Mouse (Mus musculus) sigmoid colon, adult 10 weeks (tissue): ENCODE data around the gene Olfr1250. TPM values are rescaled to one million over a fixed set of nuclear protein-coding genes. Genes with fewer than 3 reads are reported as not detected.

Experiments
- polyA plus RNA-seq: library from polyadenylated mRNA; stranded (reverse); fragments of 350-450 nt; fragmentation: Illumina TruSeq; extraction: RNeasy Lipid Tissue Mini Kit (QIAGEN cat#74804); gene quantifications from one replicate; pipeline ENCODE4 v1.2.3, GENCODE M21; 2014; ENCODE audit warnings: low read depth, low replicate concordance

Gene Olfr1250
- not detected for polyA plus RNA-seq

DNA sequence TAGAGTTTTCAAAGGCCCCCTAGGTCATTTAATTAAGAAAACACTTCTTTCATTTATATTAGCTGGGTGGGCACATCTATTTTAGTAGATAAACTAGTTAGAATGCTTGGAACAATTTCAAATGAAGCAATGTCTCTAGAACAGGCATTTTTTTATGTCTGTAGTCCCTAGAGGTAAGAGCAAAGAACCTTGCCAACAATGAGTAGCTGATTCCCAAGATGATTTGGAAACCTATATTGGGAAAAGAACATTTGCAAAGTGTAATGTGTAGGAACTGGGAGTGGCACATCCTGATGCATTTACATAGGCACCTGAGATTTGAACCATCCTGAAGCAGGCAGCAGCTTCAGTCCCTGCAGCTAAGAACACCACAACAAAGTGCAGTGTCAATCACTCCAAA lies at the start of gene Olfr1250:
Gene Olfr1250, minus strand, starts transcription at position 101 of the 400 bp plus-strand sequence.

GRCm38 (mm10) chr2:89671836-89672235 lies 10.6 kb upstream of the Olfr1250 start, which contains the start of gene Olfr1251:
Gene Olfr1251, minus strand, starts transcription at chr2:89671936.

DNA sequence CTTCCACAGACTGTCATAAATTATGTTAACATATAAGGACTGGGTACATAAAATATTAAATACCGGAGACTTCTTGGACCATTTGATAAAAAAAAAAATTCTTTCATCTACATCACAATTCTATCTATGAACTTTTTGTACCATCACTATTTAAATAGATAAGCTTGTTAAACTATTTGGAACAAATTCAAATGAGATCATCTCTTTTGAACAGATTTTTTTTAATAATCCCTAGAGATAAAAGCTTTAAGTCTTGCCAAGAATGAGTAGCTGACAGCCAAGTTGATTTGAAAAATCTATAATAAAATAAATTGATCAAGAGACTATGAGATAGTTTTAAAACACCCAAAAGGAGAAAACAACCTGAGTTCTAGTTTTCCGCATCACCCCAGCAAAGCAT lies 26.4 kb downstream of the Olfr1250 start, which contains the start of gene Olfr1249:
Gene Olfr1249, minus strand, starts transcription at position 101 of the 400 bp plus-strand sequence.

DNA sequence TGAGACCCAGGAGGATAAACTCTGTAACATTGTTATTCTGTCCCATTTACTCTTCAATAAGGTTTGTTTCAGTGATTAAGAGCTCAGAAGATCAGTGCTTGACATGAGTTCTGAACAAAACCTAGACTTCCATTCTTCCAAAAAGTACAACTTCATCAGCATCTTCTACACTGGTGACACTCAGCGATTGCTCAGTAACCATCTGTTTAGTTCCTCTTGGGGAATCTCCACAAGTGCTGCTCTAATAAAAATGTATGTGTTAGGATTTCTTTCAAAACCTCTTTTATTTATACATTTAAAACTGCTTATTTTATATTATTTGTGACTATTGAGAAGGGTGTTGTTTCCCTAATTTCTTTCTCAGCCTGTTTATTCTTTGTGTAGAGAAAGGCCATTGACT lies 43.1 kb downstream of the Olfr1250 start, which contains the start of gene Olfr1248:
Gene Olfr1248, minus strand, starts transcription at position 101 of the 400 bp plus-strand sequence.

DNA sequence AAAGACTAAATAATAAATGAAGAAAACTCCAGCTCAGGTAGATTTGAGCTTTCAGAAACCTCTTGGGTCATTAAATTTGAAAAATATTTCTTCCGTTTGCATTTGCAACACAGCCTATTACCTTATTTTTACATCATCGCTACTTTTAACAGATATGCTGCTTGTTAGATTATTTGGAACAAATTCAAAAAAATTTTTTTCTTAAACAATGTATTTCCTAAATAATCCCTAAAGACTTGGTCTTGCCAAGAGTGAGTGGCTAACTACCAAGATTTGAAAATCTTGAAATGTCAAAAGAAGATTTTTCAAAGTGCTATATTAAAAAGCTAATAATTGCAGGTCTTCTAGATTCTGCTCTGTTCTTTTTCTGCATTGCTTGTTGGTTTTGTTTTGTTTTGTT lies 47.2 kb downstream of the Olfr1250 start, which contains the start of gene Olfr1247:
Gene Olfr1247, minus strand, starts transcription at position 101 of the 400 bp plus-strand sequence.

Other genes with a start within 250 kb of the Olfr1250 start
- gene Olfr1239, start 241.1 kb downstream of the Olfr1250 start, polyA plus RNA-seq = not detected
- gene Olfr1240, start 218.5 kb downstream of the Olfr1250 start, polyA plus RNA-seq = not detected
- not detected for gene Olfr1241, start 174.3 kb downstream of the Olfr1250 start, polyA plus RNA-seq
- gene Olfr1242, start 163.1 kb downstream of the Olfr1250 start, polyA plus RNA-seq = not detected
- not detected for gene Olfr1243, start 130.0 kb downstream of the Olfr1250 start, polyA plus RNA-seq
- not detected for gene Olfr1245, start 83.0 kb downstream of the Olfr1250 start, polyA plus RNA-seq
- not detected for gene Olfr1246, start 68.3 kb downstream of the Olfr1250 start, polyA plus RNA-seq
- gene Olfr1247, start 47.3 kb downstream of the Olfr1250 start, polyA plus RNA-seq = not detected
- gene Olfr1248, start 43.2 kb downstream of the Olfr1250 start, polyA plus RNA-seq = not detected
- gene Olfr1249, start 26.5 kb downstream of the Olfr1250 start, polyA plus RNA-seq = not detected
- gene Olfr1251, start 10.5 kb upstream of the Olfr1250 start, polyA plus RNA-seq = not detected
- gene Olfr1252, start 63.5 kb upstream of the Olfr1250 start, polyA plus RNA-seq = not detected
- not detected for gene Olfr1253, start 95.6 kb upstream of the Olfr1250 start, polyA plus RNA-seq
- not detected for gene Olfr1254, start 132.2 kb upstream of the Olfr1250 start, polyA plus RNA-seq
- gene Olfr1255, start 150.6 kb upstream of the Olfr1250 start, polyA plus RNA-seq = not detected
- gene Olfr1256, start 180.1 kb upstream of the Olfr1250 start, polyA plus RNA-seq = not detected
- not detected for gene Olfr48, start 186.7 kb upstream of the Olfr1250 start, polyA plus RNA-seq
- not detected for gene Olfr1257, start 217.0 kb upstream of the Olfr1250 start, polyA plus RNA-seq